Mouse (Mus musculus) megakaryocyte, embryonic 14.5 days (primary cell): ENCODE results near the gene Rab37.

Experiments
- FLI1 ChIP-seq: IDR thresholded peaks from 2 replicates; pipeline ENCODE4 v1.6.1; 2012; ENCODE audit warnings: low read length, inconsistent platforms, mixed read lengths
- GATA1 ChIP-seq: IDR thresholded peaks from 3 replicates; pipeline ENCODE4 v1.6.1; 2012; ENCODE audit warnings: mixed read lengths, low read length, inconsistent platforms, borderline replicate concordance

- no peak for TF ChIP-seq GATA1
- TF ChIP-seq FLI1: no peak
Measured at GRCm38 (mm10) chr11:115071015-115071551, 20.1 kb upstream of the Rab37 start.
